Mouse (Mus musculus): ENCODE measurements at regions not wholly inside any gene's neighbourhood (a gene's known extent, or its start where the extent isn't known, plus 50 kb on each side); places are given as distances from the start of the nearest gene placed in this dataset.

GRCm38 (mm10) chr9:32043344-32043743, 72.6 kb upstream of the Arhgap32 start:
- intact Hi-C loops (cut with DNase I), result no loop called here
- no peak for DNase-seq (ENCODE audit: low spot score in 2 of 2)

- intact Hi-C loops (cut with DNase I), result no loop called here
- no peak for DNase-seq (ENCODE audit: low spot score in 2 of 2)
These were observed 69.1 kb upstream of the Arhgap32 start for GRCm38 (mm10) chr9:32046791-32047190.

- intact Hi-C loops (cut with DNase I), result no loop called here
- no peak for DNase-seq (ENCODE audit: low spot score in 2 of 2)
These were observed 67.0 kb upstream of the Arhgap32 start for GRCm38 (mm10) chr9:32048941-32049340.

GRCm38 (mm10) chr9:32049546-32049945, 66.4 kb upstream of the Arhgap32 start:
- intact Hi-C loops (cut with DNase I), result no loop called here

GRCm38 (mm10) chr9:32053886-32054615, 61.9 kb upstream of the Arhgap32 start:
- intact Hi-C loops (cut with DNase I), result no loop called here
- no peak for DNase-seq (ENCODE audit: low spot score in 2 of 2)

More at GRCm38 (mm10) chr9:32049546-32049945, 66.4 kb upstream of the Arhgap32 start:
- DNase-seq (ENCODE audit: low spot score in 2 of 2), result no peak

- DNase-seq (ENCODE audit: low spot score in 2 of 2), result peak; percentile 24 to 87
- intact Hi-C loops (cut with DNase I), result no loop called here
These were observed 58.4 kb upstream of the Arhgap32 start for GRCm38 (mm10) chr9:32057427-32058115.

- intact Hi-C loops (cut with DNase I), result no loop called here
- DNase-seq (ENCODE audit: low spot score in 2 of 2), result no peak
These were observed 53.2 kb upstream of the Arhgap32 start for GRCm38 (mm10) chr9:32062740-32063139.

GRCm38 (mm10) chr9:32063541-32063940, 52.4 kb upstream of the Arhgap32 start:
- intact Hi-C loops (cut with DNase I), result no loop called here
- DNase-seq (ENCODE audit: low spot score in 2 of 2), result no peak

- intact Hi-C loops (cut with DNase I), result no loop called here
- DNase-seq (ENCODE audit: low spot score in 2 of 2), result peak; percentile 20 to 55
These were observed 51.9 kb upstream of the Arhgap32 start for GRCm38 (mm10) chr9:32064007-32064550.
